Mouse (Mus musculus) right cerebral cortex, postnatal 14 days (tissue): ENCODE measurements at regions not wholly inside any gene's neighbourhood (a gene's known extent, or its start where the extent isn't known, plus 50 kb on each side); places are given as distances from the start of the nearest gene placed in this dataset.

Experiments used
- DNase-seq: peaks from one replicate; pipeline ENCODE4 v3.0.0; 2022

DNA sequence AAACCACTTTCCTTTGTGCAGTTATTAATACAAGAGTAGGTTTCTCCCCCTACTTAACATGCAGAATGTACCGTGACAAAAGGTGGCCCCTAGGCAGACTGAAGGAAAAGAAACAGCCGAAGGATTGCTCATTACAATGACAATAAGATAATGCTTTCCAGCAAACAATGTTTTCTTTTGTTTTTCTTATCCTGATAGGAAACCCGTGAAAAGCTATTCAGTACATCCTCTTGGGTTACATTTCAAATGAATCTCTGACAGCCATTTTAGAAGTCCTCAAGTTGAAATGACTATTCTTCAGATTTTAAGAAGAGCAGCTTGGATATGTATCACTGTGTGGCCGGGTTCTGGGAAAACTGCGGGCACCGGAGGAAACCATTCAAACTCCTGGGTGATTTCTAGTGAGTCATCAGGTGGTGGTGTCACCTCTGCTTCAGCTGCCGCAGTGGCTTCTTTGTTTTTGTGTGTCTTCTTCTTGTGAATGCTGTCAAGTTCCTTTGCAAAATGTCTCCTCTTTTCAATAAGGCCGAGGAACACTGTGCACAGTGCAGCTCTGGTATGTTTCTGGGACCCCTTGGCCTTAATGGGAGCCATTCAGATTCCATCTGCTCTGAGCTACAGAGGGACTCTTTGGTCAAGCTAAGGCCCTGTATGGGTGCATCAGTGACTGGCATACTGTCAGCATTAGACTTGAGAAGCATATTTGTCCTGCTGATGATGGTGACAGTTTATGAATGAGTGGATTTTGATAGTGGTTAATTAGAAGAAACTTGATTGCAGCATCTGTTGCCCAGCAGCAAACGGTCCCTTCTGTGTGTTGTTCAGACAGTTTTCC, 393.1 kb downstream of the Rnd3 start:
- no peak for DNase-seq

DNA sequence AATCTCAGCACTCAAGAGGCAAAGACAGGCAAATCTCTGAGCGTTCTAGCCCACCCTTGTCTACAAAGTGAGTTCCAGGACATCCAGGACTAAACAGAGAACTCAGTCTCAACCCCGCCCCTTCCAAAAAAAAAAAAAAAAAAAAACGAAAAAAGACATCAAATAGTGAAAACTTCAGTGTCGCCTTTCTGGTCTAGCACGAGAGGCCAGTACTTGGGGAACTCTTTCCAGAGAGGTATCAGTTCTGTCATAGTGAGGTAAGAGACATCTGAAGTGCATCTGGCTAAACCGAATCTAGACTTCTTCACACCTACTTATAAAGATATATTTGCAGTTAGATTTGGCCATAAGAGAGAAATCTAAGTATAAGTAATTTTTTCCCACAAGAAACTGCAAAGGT, 393.8 kb downstream of the Rnd3 start:
- no peak for DNase-seq

DNA sequence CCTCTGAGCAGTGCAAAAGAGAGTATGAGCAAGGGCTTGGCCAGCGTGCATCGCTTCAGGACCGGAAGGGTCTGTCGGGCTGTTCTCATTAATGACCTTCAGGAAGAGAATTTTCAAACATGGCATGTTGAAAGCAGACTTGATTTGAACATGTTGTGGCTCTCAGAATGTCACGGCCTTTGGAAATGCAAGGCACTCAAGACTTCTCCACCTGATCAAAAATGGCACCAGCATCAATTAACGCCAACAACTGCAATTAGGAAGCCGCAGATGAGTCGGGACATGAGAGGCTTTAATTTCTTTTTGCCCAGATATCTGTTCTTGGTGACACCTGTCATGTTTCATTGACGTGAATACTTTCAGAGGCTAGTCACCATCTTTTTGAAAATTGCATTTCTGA, 396.5 kb downstream of the Rnd3 start:
- no peak for DNase-seq

DNA sequence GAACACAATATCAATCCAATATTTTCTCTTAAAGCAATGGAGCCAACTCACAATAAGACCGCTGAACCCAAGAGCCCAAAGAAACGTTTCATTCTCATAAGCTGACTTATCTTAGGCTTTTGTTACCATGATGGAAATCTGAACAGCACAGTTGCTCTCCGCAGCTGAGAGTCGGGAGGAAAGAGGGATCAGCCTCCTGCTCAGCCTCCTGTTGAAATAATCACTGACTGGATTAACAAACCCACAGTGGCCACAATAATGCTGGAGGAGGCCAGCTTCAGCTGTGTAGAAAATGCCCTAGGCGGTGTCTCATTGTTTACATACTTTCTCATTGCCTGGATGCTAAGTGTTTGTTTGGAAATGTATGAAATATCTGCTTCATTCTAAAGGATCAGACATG, 398.1 kb downstream of the Rnd3 start:
- DNase-seq: no peak

DNA sequence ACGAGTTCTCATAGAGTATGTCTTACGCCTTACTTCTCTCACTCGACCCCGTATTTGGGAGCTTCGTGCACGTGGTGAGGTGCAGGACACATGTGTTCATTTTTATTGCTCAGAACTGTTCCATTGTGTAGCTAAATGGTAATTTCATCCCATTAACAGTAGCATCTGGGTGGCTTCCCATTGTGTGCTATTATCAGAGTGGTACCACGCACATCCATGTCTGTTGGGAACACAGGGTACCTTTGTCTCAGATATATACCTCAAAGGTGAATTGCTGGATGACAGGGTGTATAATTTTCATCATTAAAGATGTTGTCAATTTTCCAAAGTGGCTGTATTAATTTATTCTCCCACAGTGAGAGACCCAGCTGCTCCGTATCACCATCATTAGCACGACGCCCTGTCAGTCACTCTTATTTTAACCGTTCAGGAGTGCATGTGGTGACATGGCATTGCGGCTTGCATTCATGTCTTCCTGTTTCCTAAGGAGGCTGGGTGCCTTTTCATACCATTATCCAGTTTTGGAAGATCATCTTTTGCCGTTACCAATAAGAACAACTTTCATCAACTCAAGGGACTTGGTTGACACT, 404.2 kb downstream of the Rnd3 start:
- DNase-seq: no peak

DNA sequence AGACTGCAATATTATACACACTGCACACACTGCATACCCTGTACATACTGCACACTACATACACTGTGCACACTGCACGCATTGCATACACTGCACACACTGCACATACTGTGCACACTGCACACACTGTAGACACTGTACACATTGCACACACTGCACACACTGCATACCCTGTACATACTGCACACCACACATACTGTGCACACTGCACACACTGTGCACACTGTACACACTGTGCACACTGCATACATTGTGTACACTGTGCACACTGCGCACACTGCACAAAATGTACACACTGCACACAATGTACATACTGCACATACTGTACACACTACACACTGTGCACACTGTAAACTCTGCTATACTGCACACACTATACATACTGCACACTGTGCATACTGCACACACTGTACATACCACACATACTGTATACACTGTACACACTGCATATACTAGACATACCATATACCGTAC, 405.1 kb downstream of the Rnd3 start:
- DNase-seq: no peak

DNA sequence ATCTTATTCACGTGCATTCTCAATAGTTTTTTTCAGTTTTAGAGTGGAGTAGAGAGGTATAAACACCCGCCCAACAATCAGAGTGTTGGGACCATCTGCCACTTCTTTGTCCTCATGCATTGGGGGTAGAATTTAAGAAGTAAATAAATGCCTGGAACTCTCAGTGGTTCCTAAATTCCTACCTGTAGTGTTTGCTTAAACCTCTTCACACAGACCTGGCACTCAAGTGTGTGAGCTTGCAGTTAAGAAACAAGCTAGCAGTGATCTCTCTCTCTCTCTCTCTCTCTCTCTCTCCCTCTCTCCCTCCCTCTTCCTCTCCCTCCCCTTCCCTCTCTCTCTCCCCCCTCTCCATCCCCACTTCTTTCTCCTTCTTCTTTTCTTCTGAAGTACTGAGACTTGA, 406.5 kb downstream of the Rnd3 start:
- DNase-seq: no peak

DNA sequence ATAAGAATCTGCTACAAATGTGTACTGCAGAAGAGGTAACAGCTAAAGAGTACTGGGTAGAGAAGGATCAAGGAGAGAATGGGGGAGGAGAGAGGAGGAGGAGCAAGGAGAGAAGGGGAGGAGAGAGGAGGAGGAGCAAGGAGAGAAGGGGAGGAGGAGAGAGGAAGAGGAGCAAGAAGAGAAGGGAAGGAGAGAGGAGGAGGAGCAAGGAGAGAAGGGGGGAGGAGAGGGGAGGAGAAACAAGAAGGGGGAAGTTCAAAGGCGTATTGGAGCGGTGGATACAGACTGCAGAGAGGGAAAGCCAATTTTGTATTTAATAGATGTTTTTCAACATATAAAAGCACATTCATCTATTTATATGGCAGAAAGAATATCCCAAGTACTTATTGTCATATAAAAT, 407.6 kb downstream of the Rnd3 start:
- DNase-seq: no peak

DNA sequence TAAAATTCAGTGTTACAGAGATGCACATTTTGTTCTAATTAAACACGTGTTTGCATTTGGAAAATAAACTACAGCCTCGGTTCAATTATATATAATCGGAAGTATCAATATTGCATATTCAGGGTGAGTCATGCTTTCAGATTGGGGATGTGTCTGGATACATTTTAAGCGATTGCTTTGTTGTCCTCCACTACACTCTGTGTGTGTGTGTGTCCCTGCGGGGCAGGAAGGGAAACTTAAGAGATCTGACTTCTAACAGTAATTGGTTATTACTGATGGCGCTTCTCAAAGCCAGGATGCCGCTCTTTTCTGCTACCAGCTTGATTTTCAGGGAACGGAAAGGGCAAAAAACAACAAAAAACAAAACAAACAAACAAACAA, 409.3 kb downstream of the Rnd3 start:
- DNase-seq: no peak

DNA sequence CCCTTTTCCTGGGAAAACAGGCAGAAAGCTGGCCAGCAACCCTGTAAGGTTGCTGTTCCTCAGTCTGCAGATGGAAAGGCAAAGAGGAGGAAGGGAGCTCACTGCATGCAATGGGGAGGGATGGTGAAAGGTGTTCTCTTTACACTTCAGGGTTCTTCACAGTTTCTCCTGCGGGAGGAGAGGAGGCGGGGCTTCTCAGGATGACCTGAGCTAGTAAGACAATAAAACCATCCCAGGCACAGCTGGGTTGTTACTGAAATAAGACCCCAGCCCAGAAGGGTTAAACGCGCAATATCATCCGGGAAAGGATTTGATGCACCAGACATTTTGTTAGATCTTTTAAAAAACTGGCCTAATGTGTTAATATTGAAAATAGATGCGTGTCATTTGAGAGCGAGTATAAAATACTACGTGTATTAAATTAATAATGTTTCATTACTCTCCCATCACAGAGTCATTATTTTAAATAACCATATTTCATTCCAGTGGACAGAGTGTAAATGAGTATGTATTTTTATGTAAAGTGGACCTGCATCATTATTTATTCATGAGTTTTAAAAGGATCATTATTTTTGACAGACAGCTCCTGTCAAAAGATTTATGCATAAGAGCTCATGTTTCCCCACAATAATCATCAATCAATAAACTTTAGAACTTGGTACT, 409.8 kb downstream of the Rnd3 start:
- DNase-seq: no peak

DNA sequence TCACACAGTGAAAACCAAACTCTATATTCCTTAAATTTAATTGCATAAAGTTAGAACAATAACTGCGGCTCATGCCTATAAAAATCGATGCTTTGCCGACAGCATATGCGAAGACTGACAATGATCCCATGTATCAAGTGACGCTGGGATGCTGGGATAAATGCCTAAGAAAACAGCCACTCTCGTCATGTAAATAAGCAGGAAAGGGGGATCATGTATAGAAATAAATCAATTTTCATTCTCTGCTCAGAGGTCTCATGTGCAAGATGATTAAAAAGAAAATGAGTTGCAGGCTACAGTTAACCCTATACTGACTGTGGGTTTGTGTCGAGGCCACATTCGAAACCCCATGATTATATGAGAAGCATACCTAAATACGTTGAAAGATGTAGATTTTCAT, 411.2 kb downstream of the Rnd3 start:
- no peak for DNase-seq

DNA sequence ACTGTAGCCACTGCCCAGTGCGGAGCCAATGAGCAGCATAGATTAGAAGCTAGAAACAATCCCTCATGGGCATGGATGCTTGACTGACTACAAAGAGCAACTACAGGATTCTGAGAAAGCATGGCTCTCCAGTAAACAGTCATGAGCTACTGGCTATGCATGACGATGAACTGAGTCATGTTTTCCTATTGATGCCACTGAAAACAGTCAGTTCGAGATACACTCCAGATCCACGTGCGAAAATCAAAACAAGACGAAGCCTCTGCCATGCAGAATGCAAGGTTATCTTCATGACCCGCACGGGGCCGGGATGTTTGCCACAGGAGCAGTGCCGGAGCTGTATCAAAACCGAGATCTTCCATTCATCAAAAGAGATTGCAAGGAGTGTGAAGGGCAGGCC, 413.9 kb downstream of the Rnd3 start:
- no peak for DNase-seq

DNA sequence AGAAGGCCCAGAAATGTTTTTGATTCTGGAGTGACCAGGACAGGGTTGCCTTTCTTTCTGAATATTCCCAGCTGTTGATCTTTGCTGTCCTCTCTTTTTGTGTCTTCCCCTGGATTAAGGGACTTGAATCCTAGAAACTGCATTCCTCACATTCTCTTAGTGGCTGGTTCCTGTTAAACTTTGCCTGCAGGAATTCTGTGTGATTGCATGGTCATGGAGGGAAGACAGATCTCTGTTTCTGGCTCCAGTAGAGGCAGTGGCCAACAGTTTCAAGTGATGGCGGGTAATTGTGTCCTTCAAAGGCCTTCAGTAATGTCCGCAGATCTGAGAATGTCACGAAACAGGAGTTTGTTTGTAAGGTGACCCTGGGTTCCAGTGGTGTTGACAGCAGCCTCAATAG, 410.1 kb upstream of the Mmadhc start:
- DNase-seq: no peak

DNA sequence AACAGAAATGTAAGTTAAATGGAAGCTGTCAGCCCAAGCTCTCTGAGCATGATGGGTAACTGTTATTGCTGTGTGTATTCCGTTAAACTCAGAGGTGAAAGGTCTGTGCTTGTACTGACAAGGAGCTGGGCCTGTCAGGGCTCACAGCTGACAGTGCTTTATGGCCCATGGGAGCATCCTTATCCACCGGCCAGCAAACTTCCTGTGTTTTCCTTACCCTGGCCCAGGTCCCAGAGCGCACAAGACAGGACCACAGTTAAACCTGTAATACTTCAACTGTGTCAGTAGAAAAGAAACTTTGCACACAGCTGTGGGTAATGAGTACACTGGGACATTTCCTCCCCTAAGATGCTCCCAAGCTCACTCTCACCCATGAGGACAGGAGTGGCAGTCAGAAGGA, 407.7 kb upstream of the Mmadhc start:
- no peak for DNase-seq

DNA sequence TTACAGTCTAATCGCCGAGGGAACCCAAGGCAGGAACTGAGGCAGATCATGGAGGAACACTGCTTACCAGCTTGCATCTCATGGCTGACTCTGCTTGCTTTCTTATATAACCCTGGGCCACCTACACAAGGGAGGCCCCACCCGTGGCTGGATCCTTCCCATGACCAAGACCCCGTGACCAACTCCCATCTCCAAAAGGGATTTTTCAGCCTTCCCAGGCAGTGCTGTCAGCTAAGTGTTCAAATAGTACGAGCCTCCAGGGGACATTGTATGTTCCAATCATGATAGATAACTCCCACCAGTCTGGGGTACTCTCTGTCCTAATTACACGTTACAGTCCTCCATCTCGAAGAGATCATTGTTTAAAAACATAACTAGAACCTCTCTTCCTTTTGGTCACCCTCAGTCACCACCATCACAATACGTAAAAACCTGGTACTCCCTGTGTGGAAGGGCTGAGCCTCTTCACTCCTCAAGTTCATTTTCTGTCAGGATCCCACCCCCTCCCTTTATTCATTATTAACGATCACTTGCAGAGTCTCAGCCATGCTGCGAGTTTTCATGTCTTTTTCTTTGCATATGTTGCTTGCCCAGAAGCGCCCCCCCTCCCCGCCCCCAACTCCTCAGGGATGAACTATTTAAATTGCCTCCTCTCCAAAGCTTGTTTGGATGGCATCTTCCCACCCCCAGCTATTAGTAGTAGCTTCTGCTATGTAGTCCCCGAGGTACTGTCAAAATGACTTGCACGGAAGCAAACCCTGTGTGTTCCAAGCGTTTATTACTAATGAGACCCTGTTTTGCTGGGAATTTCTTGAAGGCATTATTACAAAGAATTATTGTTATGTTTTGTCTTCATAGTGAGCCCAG, 406.2 kb upstream of the Mmadhc start:
- no peak for DNase-seq

DNA sequence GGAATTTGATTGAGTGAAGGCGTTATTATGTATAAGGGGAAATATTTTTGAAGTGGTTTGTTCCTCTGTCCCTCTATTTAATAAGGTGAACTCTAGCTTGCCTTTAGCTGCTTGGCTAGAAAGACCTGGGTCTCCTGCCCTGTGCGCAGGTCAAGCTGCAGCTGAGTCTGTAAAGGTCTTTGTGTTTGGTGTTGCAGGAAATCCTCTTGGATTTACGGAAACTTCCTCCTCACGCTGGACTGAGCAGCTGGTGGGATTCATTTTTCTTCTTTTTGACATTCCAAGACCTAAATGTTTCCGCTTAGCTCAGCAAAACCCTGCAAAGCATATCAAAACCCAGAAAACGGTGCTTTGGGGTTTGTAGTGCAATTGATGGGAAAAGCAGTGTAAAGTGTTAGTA, 402.2 kb upstream of the Mmadhc start:
- no peak for DNase-seq

DNA sequence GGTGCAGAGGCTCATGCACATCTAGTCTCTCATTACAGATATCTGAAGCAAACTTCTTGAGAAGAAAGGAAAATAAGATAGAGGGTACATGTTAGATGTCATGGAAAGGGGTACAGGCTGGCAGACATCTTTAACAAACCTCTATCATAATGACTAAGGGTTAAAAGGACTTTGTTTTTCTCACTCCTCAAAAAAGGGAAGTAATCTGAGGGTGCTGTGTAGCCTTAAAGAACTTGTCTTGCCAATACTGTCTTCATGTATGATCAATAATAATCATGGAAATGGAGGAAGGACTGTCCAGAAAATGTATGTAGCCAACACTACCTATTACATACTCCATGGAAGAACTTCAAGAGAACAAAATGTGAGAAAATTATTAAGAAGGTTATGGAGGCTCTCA, 400.0 kb upstream of the Mmadhc start:
- DNase-seq: no peak

DNA sequence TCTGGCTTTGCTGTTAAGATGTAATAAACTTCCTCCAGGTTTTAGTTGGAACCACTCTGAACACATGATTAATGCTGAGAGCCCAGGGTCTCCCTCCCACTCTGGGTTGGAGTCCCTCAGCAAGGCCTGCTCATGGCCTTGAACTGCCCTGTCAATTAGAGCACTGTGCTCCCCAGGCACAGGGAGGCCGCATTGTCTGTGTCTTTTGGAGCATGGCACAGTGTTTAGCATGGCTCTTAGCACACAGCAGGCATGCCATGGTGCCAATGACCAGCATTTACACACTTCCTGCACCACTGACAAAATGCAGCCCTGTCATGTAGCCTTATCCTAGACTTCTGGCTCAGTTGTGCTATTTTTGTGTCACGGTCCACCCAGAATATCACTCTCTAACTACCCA, 398.2 kb upstream of the Mmadhc start:
- no peak for DNase-seq

DNA sequence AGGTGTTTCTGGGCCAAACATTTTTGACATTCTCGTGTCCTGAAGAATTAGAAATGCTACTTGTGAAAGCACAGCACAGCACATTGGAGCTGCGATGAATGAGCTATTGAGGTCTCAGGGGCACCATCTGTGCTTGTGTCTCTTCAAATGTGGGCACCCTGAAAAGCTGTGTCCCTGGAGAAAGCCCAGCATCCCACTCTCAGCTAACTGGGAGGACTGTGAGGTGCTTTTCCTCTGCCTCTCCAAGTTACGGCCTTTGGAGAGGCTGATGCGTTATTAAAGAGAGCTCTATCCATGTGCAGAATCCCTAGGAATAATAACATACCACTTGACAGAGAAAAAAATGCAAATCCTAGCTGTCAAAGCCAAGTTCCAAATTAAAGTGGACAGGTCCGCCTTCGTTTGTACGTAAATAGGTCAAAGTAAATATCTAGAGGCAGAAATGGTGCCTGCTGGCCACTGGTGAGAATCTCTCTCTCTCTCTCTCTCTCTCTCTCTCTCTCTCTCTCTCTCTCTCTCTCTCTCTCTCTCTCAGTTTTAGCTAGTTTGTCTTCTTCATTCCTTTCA, 397.3 kb upstream of the Mmadhc start:
- DNase-seq: no peak

DNA sequence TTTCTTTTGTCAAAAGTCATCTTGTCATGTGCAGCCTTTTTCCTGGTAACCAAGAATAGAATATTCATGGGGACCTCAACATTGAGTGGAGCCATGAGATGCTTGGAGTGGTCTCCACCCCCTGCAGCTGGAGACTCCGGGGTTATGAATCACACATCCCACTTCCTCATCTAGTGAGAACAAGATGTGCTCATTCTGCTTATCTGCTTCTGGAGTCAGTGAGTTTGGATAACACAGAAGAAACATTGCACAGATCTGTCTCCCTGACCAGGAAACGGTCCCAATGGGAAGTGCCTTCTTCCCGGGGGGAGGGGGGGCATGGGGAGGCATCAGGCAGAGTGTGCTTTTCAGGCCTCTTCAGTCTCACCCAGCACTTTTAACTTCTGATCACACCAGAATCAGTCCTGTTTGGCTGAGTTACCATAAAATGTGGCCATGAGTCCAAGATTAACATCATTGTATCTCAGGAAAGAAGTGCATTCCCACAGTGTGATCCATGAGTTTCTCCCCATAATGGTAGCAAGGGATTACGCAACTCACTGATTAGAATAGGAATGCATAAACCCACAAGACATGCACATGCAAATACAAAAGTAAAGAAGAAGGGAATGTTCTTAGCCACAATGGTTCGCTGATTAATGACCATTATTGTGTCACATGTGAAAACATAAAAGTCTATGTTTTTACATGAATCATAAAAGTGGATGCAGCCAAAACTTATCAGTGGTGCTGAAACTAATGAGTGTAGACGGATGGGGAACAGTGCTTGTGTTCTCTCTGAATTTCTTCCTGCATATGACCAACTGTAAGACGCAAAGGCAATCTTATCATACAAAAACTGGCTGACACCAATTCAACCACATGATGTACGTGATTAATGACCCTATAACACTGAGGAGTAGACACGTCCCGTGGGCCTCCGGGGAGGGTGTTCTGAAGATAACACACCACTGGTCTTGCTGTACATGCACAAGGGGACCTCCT, 393.8 kb upstream of the Mmadhc start:
- DNase-seq: no peak

DNA sequence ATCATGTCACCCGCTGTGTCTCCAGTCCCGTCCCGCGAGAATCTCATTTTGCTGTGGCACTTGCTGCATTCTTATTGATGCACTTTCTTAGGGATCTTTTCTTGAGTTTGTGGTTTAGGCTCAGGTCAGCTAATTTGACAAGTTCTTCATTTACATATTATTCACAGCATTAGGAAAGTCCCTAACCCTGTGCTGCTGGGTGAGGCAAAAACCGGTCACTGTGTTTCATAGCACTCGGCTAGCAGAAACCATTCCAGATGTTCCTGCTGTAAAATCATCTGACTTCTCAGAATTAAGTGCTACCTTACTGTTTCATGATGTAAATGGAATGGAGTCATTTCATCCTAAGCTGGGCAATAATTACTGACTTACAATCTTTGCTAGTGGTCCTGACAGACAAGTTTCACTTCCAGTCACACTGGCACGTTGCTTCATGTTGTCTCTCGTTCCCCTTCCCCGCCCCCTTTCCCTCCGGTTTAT, 391.1 kb upstream of the Mmadhc start:
- no peak for DNase-seq

DNA sequence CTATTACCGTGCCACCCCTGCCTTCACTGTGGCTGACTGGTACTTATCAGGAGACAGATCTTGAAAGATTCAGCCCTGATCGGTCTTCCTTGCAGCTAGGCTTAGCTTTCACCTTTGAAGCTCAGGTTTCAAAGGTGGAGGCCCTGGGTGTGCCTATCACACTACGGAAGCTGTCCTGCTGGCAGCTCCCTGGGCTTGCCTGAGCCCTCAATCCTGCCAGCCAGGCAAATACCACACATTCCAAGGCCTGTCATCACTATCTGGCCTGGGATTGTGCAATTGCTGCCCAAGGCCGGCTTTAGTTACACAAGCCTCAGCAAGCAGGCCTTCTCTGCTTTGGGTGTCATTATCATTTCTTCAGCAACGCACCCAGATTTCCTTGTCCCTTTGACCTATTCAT, 390.6 kb upstream of the Mmadhc start:
- DNase-seq: no peak
